Mouse (Mus musculus) 3134 (cell line): ENCODE measurements around the gene Olfr455.

ENCODE experiments used
- DNase-seq: peaks from one replicate; pipeline ENCODE4 v3.0.0-alpha.2; 2011; ENCODE audit warnings: low spot score; ENCODE audit not compliant: insufficient read length; ENCODE audit errors: extremely low read depth

Gene Olfr455

DNA sequence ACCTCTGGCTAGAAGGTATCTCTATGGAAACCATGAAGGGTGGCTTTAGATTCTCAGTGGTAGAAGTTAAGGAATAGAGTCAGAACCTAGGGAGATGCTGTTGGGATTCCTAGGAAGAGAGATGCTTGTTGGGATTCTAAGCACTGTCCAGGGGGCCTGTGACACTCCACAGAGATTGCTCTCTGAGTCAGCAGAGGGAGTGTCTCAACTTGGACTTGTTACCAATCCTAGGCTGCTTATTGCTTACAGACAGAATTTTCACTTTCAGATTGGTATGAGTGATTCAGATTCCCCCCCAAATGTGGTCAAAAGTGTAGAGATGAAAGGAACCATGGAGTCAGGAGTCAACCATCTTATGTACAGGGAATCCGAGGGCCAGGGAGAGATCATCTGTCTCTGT is 57.7 kb downstream of the Olfr455 start:
- peak; percentile 11 for DNase-seq

DNA sequence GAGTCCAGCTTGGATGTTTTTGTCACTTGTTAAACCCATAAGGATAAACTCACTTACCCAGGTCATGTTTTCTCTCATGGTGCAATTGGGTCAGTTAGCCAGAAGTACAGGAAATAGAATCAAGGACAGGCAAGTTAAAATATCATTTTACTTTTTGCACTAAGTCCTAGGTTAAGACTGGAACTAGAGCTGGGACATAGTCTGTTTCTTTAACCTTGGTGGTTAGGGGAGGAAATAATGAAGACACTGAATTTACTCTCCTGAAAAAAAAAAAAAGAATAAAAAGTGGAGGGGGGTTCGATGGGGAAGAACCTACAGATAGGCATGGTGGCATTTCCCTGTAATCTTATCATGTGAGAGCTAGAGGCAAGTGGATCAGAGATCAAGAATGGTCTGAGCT is 60.3 kb downstream of the Olfr455 start, which contains the start of gene Olfr456:
Olfr456 (minus strand) TSS at position 101 of the 400 bp plus-strand sequence.
- no peak for DNase-seq
